Mouse (Mus musculus): ENCODE measurements around the gene Zcchc10. TPM values are rescaled to one million over a fixed set of nuclear protein-coding genes. Genes with fewer than 3 reads are reported as not detected.

The Zcchc10 gene
- polyA plus RNA-seq, 1 experiment from 2014 or later, result 13.4 TPM

DNA sequence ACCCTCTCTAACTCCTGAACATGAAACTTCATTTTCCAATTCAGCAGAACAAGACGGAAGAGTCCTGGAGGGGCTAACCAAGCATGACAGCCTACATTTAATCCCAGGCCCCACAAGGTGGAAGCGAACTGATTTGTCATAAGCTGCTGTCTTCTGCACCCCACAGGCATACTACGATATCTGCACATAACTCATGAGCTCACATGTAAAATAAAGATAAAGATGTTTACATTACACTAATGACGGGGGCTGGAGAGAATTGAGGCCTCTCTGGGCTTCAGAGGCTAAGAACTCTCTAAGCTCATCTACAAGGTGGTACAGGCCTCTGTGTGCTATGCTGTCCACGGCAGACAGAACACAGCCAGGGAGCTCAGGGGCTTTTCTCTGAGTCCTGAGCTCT is 30.0 kb upstream of the Zcchc10 start:
- Histone ChIP-seq H3K36me3 (ENCODE audit: insufficient read depth, low read length) (peaks cover 7% of the 10 kb centered on the region), H3K4me1 (ENCODE audit: insufficient read depth, low read depth, low read length) (peaks cover 14% of the 10 kb centered on the region; the same call in 1 of the 2 replicates), H3K9ac (replicated peaks; ENCODE audit: low read depth) (no peak overlapping the region), H3K27ac (ENCODE audit: low read length) (no peak overlapping the region), H3K4me2 (replicated peaks; ENCODE audit: low read depth, low read length) (no peak overlapping the region), H3K27me3 (replicated peaks; ENCODE audit: insufficient read depth, low read length) (no peaks in the 10 kb centered on the region), H3K9me3 (ENCODE audit: low read length) (no peaks in the 10 kb centered on the region), H3K4me3 (ENCODE audit: low read depth, low read length) (no peak overlapping the region)
- no peak for DNase-seq (ENCODE audit: low spot score)
- TF ChIP-seq EP300 (IDR thresholded peaks at IDR 0.05) (no peak), CTCF (IDR thresholded peaks at IDR 0.05) (no peak)
- 41% methylated on average over 5 of the region's 5 CpGs for WGBS
- ATAC-seq, result no peak

- WGBS, result 59% methylated on average over 4 of the region's 4 CpGs
- Histone ChIP-seq H3K4me2 (replicated peaks; ENCODE audit: low read depth, low read length) (no peak overlapping the region), H3K4me1 (ENCODE audit: insufficient read depth, low read depth, low read length) (peaks cover 22% of the 10 kb centered on the region; the same call in 1 of the 2 replicates), H3K9me3 (ENCODE audit: low read length) (no peaks in the 10 kb centered on the region), H3K27me3 (replicated peaks; ENCODE audit: insufficient read depth, low read length) (no peaks in the 10 kb centered on the region), H3K4me3 (ENCODE audit: low read depth, low read length) (no peak overlapping the region), H3K27ac (ENCODE audit: low read length) (no peak overlapping the region), H3K9ac (replicated peaks; ENCODE audit: low read depth) (no peak overlapping the region), H3K36me3 (ENCODE audit: insufficient read depth, low read length) (no peaks in the 10 kb centered on the region)
- no peak for ATAC-seq
- no peak for DNase-seq (ENCODE audit: low spot score)
- TF ChIP-seq EP300 (IDR thresholded peaks at IDR 0.05) (no peak), CTCF (IDR thresholded peaks at IDR 0.05) (no peak)
These were observed 27.6 kb upstream of the Zcchc10 start for GRCm38 (mm10) chr11:53296880-53297279.

- Histone ChIP-seq H3K27me3 (replicated peaks; ENCODE audit: insufficient read depth, low read length) (no peaks in the 10 kb centered on the region), H3K4me3 (ENCODE audit: low read depth, low read length) (no peak overlapping the region), H3K36me3 (ENCODE audit: insufficient read depth, low read length) (no peaks in the 10 kb centered on the region), H3K9me3 (ENCODE audit: low read length) (no peaks in the 10 kb centered on the region), H3K4me1 (ENCODE audit: insufficient read depth, low read depth, low read length) (peaks cover 22% of the 10 kb centered on the region; the same call in 1 of the 2 replicates), H3K4me2 (replicated peaks; ENCODE audit: low read depth, low read length) (peak overlapping the region; percentile 74), H3K27ac (ENCODE audit: low read length) (0 out of 2 replicates have a peak overlapping the region, but pooled peaks have one; percentile 14), H3K9ac (replicated peaks; ENCODE audit: low read depth) (no peak overlapping the region)
- DNase-seq (ENCODE audit: low spot score), result no peak
- WGBS, result 76% methylated on average over 7 of the region's 7 CpGs
- TF ChIP-seq CTCF (IDR thresholded peaks at IDR 0.05) (no peak), EP300 (IDR thresholded peaks at IDR 0.05) (no peak)
- no peak for ATAC-seq
These were observed 26.3 kb upstream of the Zcchc10 start for GRCm38 (mm10) chr11:53297947-53298860.

- Histone ChIP-seq H3K9ac (replicated peaks; ENCODE audit: low read depth) (peak overlapping the region; percentile 96), H3K9me3 (ENCODE audit: low read length) (no peaks in the 10 kb centered on the region), H3K36me3 (ENCODE audit: insufficient read depth, low read length) (no peaks in the 10 kb centered on the region), H3K4me1 (ENCODE audit: insufficient read depth, low read depth, low read length) (peaks cover 21% of the 10 kb centered on the region; the same call in 1 of the 2 replicates), H3K4me2 (replicated peaks; ENCODE audit: low read depth, low read length) (peak overlapping the region; percentile 74), H3K27ac (ENCODE audit: low read length) (peak overlapping the region; percentile 99), H3K27me3 (replicated peaks; ENCODE audit: insufficient read depth, low read length) (no peaks in the 10 kb centered on the region), H3K4me3 (ENCODE audit: low read depth, low read length) (peak overlapping the region; percentile 98)
- TF ChIP-seq CTCF (IDR thresholded peaks at IDR 0.05) (peak; percentile 19; the same call in 1 of the 2 replicates), EP300 (IDR thresholded peaks at IDR 0.05) (no peak)
- under 1% methylated on average over 64 of the region's 80 CpGs for WGBS
- DNase-seq (ENCODE audit: low spot score) (peak; percentile 73), ATAC-seq (peak; percentile 59)
These were observed 24.7 kb upstream of the Zcchc10 start for GRCm38 (mm10) chr11:53299551-53300329.

DNA sequence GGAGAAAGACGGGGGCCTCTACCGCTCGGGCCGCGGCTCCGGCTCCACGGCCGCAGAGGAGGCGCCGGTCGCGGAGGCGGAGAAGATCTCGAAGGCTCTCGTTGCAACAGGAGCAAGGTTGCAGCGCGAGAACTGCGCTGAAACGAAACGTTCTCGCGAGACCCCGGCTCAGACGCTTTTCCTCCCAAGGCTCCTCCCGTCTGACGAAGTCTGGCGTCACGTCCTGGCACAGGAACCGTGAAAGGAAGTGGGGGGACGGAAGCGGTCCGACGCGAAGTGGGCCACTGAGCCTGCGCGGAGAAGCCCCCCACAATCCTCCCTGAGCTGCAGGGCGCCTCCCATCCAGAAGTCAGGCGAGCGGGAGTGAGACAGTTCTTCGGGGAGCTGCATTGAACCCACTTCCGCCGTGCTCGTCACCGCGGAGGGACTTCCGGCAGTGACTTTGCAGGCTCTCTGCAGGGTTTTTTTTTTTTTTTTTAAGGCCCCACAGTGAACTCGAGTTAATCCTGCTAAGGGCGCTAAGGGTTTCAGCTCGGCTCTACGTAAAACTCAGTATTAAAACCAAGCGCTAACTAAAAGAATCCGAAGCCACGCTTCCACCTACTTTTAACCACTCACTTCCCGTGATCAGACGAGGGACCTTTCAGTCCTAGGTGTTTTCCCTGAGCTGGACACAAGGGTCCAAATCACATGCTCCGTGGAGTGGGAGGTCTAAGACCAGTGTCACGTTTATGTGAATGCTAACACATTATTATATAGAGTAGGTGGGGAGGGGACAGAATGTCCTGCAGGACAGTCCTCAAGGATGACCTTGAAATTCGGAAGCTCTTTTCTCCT is 23.9 kb upstream of the Zcchc10 start, which contains the start of gene Hspa4:
Gene Hspa4 (minus strand): TSS at position 128 of the 837 bp plus-strand sequence.
- DNase-seq (ENCODE audit: low spot score), result peak; percentile 99
- H3K4me3 ChIP-seq (ENCODE audit: low read depth, low read length), result peak within 1 kb of the TSS; percentile 98
- under 1% methylated on average over 55 of the region's 58 CpGs for WGBS
- TF ChIP-seq CTCF (IDR thresholded peaks at IDR 0.05) (no peak), EP300 (IDR thresholded peaks at IDR 0.05) (peak; percentile 88)
- H3K9ac ChIP-seq (replicated peaks; ENCODE audit: low read depth), result peak within 1 kb of the TSS; percentile 96
- H3K27ac ChIP-seq (ENCODE audit: low read length), result peak within 1 kb of the TSS; percentile 99
- H3K27me3 ChIP-seq (replicated peaks; ENCODE audit: insufficient read depth, low read length), result no peaks in the 10 kb centered on the region
- H3K4me2 ChIP-seq (replicated peaks; ENCODE audit: low read depth, low read length), result peak within 1 kb of the TSS; percentile 74
- ATAC-seq, result peak; percentile 97
- no peaks in the 10 kb centered on the region for H3K9me3 ChIP-seq (ENCODE audit: low read length)
- no peaks in the 10 kb centered on the region for H3K36me3 ChIP-seq (ENCODE audit: insufficient read depth, low read length)
- H3K4me1 ChIP-seq (ENCODE audit: insufficient read depth, low read depth, low read length), result peaks cover 14% of the 10 kb centered on the region; the same call in 1 of the 2 replicates
